Mouse (Mus musculus): Measurements from ENCODE around the gene Cdt1. TPM values are rescaled to one million over a fixed set of nuclear protein-coding genes. Genes with fewer than 3 reads are reported as not detected.

Gene Cdt1
- total and polyA plus RNA-seq, 3 experiments = 46.0 to 67.3 (median 50.0) TPM

GRCm38 (mm10) chr8:122610209-122610608 lies 42.4 kb downstream of the Cdt1 start:
- Histone ChIP-seq H3K36me3 (replicated peaks in 1 of 2; ENCODE audit: control insufficient read depth in 1 of 2, insufficient read depth in 1 of 2, low read length in 1 of 2) (peaks cover 5 to 24% of the 10 kb centered on the region in 2 experiments), H3K4me1 (ENCODE audit: control insufficient read depth in 1 of 2, insufficient read depth in 2 of 2) (peaks cover 11 to 58% of the 10 kb centered on the region in 2 experiments), H3K9me3 (replicated peaks; ENCODE audit: low read length) (no peaks in the 10 kb centered on the region), H3K4me3 (replicated peaks in 1 of 3; ENCODE audit: low read depth in 2 of 3, low read length in 2 of 3, poor library complexity in 1 of 3) (peak overlapping the region in 2 of 3 experiments; percentile 47 to 52), H3K9ac (ENCODE audit: insufficient read depth, low read depth) (peak overlapping the region; percentile 67), H3K27ac (ENCODE audit: insufficient read depth, low read depth) (peak overlapping the region; percentile 41; the same call in 1 of the 2 replicates), H3K79me2 (replicated peaks; ENCODE audit: control insufficient read depth, extremely low read depth, insufficient read depth, poor library complexity, severe bottlenecking) (no peaks in the 10 kb centered on the region), H3K27me3 (replicated peaks) (no peaks in the 10 kb centered on the region), H3K4me2 (ENCODE audit: insufficient read depth, low read depth, poor library complexity, severe bottlenecking) (peak overlapping the region; percentile 92)
- dilution Hi-C loops (cut with MboI; ENCODE audit: extremely low pct_ligation_motif_present, extremely low pct_unique_long_range_greater_than_20kb, low sequenced_read_pairs) = no loop called here
- in situ Hi-C loops (cut with MboI; ENCODE audit: low pct_ligation_motif_present, low pct_unique_long_range_greater_than_20kb, low sequenced_read_pairs) = no loop called here
- TF ChIP-seq JUND (conservative IDR thresholded peaks at IDR 0.05; ENCODE audit: low read depth, low read length) = 0 out of 2 replicates have a peak, but pooled peaks have one; percentile 16
- 0 out of 2 replicates have a peak, but pooled peaks have one; percentile 25 for TF ChIP-seq MXI1 (IDR thresholded peaks at IDR 0.05; ENCODE audit: low read depth, low read length)
- TF ChIP-seq MYC (IDR thresholded peaks at IDR 0.05; ENCODE audit: low read depth, low read length) = 0 out of 2 replicates have a peak, but pooled peaks have one; percentile 41
- peak; percentile 7; the same call in 1 of the 2 replicates for TF ChIP-seq SMC3 (IDR thresholded peaks at IDR 0.05; ENCODE audit: low read depth, low read length)
- no peak for TF ChIP-seq TBP (conservative IDR thresholded peaks at IDR 0.05; ENCODE audit: low read depth, low read length)
- 0 out of 2 replicates have a peak, but pooled peaks have one; percentile 35 for TF ChIP-seq IRF4 (IDR thresholded peaks at IDR 0.05; ENCODE audit: low read depth, low read length)
- no peak for TF ChIP-seq POLR2A (IDR thresholded peaks at IDR 0.05; ENCODE audit: low read depth, low read length)
- TF ChIP-seq RAD21 (IDR thresholded peaks at IDR 0.05; ENCODE audit: low read depth, low read length) = peak; percentile 16
- peak in 1 of 2 experiments; percentile 57; a peak in 2 of 4 replicates for TF ChIP-seq CTCF (conservative IDR thresholded peaks at IDR 0.05 in 1 of 2, IDR thresholded peaks at IDR 0.05 in 1 of 2; ENCODE audit: low read depth in 2 of 2, low read length in 2 of 2)
- DNase-seq (ENCODE audit: extremely low read depth) = no peak

DNA sequence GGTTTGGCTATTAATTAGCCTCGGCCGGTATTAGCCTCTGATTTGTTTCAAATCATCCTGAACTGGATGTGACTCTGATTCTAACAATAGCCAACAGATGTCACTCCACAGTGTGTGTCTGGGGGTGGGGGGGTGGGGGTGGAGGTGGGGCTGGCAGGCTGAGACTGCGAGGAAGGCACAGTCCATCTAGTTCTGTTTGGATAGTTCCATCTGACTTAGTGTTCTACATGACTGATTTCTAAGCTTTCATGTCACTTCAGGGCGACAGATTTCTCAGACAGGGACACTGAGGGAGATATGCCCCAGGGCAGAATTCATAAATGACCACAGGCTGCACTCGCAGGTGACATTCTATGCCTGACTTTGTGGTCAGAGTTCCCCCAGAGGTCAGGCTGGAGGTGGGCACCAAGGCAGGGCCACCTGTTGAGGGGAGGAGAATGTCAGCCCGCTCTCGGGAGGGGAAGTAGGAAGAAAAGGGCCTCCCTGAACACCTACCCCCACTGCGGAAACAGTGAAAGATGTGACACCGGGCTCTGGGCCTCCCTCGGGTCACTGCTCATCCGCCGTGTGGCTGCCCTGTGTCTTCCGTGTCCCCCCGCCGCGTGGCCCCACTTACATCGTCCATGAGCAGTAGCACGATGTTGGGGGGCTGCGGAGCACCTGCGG lies 42.9 kb downstream of the Cdt1 start:
- peaks cover 5 to 29% of the 10 kb centered on the region in 2 experiments for H3K36me3 ChIP-seq (replicated peaks in 1 of 2; ENCODE audit: control insufficient read depth in 1 of 2, insufficient read depth in 1 of 2, low read length in 1 of 2)
- peak overlapping the region; percentile 92 for H3K4me2 ChIP-seq (ENCODE audit: insufficient read depth, low read depth, poor library complexity, severe bottlenecking)
- no peaks in the 10 kb centered on the region for H3K27me3 ChIP-seq (replicated peaks)
- no peaks in the 10 kb centered on the region for H3K79me2 ChIP-seq (replicated peaks; ENCODE audit: control insufficient read depth, extremely low read depth, insufficient read depth, poor library complexity, severe bottlenecking)
- peaks cover 11 to 54% of the 10 kb centered on the region in 2 experiments for H3K4me1 ChIP-seq (ENCODE audit: control insufficient read depth in 1 of 2, insufficient read depth in 2 of 2)
- DNase-seq (ENCODE audit: extremely low read depth) = peak; percentile 84
- TF ChIP-seq MXI1 (IDR thresholded peaks at IDR 0.05; ENCODE audit: low read depth, low read length) = peak; percentile 3; the same call in 1 of the 2 replicates
- peak; percentile 88 for TF ChIP-seq SIN3A (IDR thresholded peaks at IDR 0.05; ENCODE audit: low read length)
- TF ChIP-seq KAT2A (IDR thresholded peaks at IDR 0.05; ENCODE audit: insufficient replicate concordance, low read length) = no peak
- TF ChIP-seq MAX (IDR thresholded peaks at IDR 0.05; ENCODE audit: low read length) = peak; percentile 11; the same call in 1 of the 2 replicates
- peak; percentile 42 for TF ChIP-seq CHD2 (IDR thresholded peaks at IDR 0.05; ENCODE audit: low read length)
- peak; percentile 60 for TF ChIP-seq EP300 (IDR thresholded peaks at IDR 0.05; ENCODE audit: low read length)
- no peak for TF ChIP-seq IRF4 (IDR thresholded peaks at IDR 0.05; ENCODE audit: low read depth, low read length)
- TF ChIP-seq TCF12 (IDR thresholded peaks at IDR 0.05; ENCODE audit: low read depth, low read length) = peak; percentile 67
- 0 out of 2 replicates have a peak, but pooled peaks have one; percentile 5 for TF ChIP-seq JUND (conservative IDR thresholded peaks at IDR 0.05; ENCODE audit: low read depth, low read length)
- peak; percentile 88 for TF ChIP-seq ETS1 (conservative IDR thresholded peaks at IDR 0.05; ENCODE audit: low read depth, low read length)
- no peak; the same call in 1 of the 2 replicates for TF ChIP-seq HCFC1 (IDR thresholded peaks at IDR 0.05; ENCODE audit: low read depth, low read length)
- peak; percentile 93 for TF ChIP-seq BHLHE40 (IDR thresholded peaks at IDR 0.05; ENCODE audit: low read depth, low read length)
- TF ChIP-seq RCOR1 (conservative IDR thresholded peaks at IDR 0.05; ENCODE audit: low read depth, low read length) = 0 out of 2 replicates have a peak, but pooled peaks have one; percentile 13
- peak; percentile 79 for TF ChIP-seq ELF1 (IDR thresholded peaks at IDR 0.05; ENCODE audit: low read depth, low read length)
- no peak for TF ChIP-seq USF2 (conservative IDR thresholded peaks at IDR 0.05; ENCODE audit: low read depth, low read length)
- no peak; the same call in none of the 2 replicates for TF ChIP-seq MEF2A (IDR thresholded peaks at IDR 0.05; ENCODE audit: borderline replicate concordance, low read depth, low read length)
- H3K27ac ChIP-seq (ENCODE audit: insufficient read depth, low read depth) = peak overlapping the region; percentile 97
- H3K4me3 ChIP-seq (replicated peaks in 1 of 3; ENCODE audit: low read depth in 2 of 3, low read length in 2 of 3, poor library complexity in 1 of 3) = peak overlapping the region; percentile 56 to 94 (median 78)
- peak overlapping the region; percentile 72 for H3K9ac ChIP-seq (ENCODE audit: insufficient read depth, low read depth)
- in situ Hi-C loops (cut with MboI; ENCODE audit: low pct_ligation_motif_present, low pct_unique_long_range_greater_than_20kb, low sequenced_read_pairs) = no loop called here
- H3K9me3 ChIP-seq (replicated peaks; ENCODE audit: low read length) = no peaks in the 10 kb centered on the region
- dilution Hi-C loops (cut with MboI; ENCODE audit: extremely low pct_ligation_motif_present, extremely low pct_unique_long_range_greater_than_20kb, low sequenced_read_pairs) = no loop called here

Data from CH12.LX (cell line).